Mouse (Mus musculus) cerebellum, adult 2 months (tissue): ENCODE data around the gene Clpx. TPM values are rescaled to one million over a fixed set of nuclear protein-coding genes. Genes with fewer than 3 reads are reported as not detected.
"Not testable (repeated sequence)": the region's sequence is repeated elsewhere in the genome, so short reads cannot be mapped to it uniquely, and the experiment has no call there.

Experiments used
- DNase-seq, 2 experiments: peaks; one replicate each; pipeline ENCODE4 v3.0.0; 2021
- H3K27ac ChIP-seq: fragments of 200-500 bp; 2 replicates; pipeline ENCODE4 v1.5.1; 2012; ENCODE audit warnings: low read length, control low read depth, inconsistent platforms; ENCODE audit not compliant: insufficient read depth
- H3K27me3 ChIP-seq: fragments of 200-500 bp; 2 replicates; pipeline ENCODE4 v1.6.1; 2012; ENCODE audit warnings: inconsistent platforms, mild to moderate bottlenecking, low read length, moderate library complexity; ENCODE audit not compliant: control insufficient read depth, insufficient read depth
- H3K4me1 ChIP-seq: fragments of 200-500 bp; 2 replicates; pipeline ENCODE4 v1.6.1; 2011; ENCODE audit warnings: low read length; ENCODE audit not compliant: control insufficient read depth, insufficient read depth
- H3K4me3 ChIP-seq: fragments of 200-500 bp; replicated peaks from 2 replicates; pipeline ENCODE3; 2011; ENCODE audit warnings: mild to moderate bottlenecking, low read depth, low read length, control low read depth; ENCODE audit not compliant: insufficient read depth
- CTCF ChIP-seq: fragments of 200-500 bp; IDR thresholded peaks from 2 replicates; pipeline ENCODE4 v1.5.1; 2011; ENCODE audit warnings: low read depth, mild to moderate bottlenecking, control low read depth, low read length, moderate library complexity, borderline replicate concordance; ENCODE audit not compliant: insufficient read depth
- POLR2A ChIP-seq: fragments of 200-500 bp; IDR thresholded peaks from 2 replicates; pipeline ENCODE4 v1.6.1; 2011; ENCODE audit warnings: low read length, control low read depth, borderline replicate concordance; ENCODE audit not compliant: insufficient read depth
- WGBS: fragments of 180-500 bp; shearing (Covaris S2); methylation state at CpG from one replicate; pipeline ENCODE4 v1.1.7; 2018; 5-methylcytosine and 5-hydroxymethylcytosine counted together
- polyA plus RNA-seq: library from polyadenylated mRNA; depleted of rRNA; stranded (reverse); fragments of >200 nt; gene quantifications from 2 replicates; pipeline ENCODE4 v1.2.3, GENCODE M21; 2012

Gene Clpx
- polyA plus RNA-seq, 1 experiment = 26.5 TPM

GRCm38 (mm10) chr9:65340414-65340813, 46.4 kb downstream of the Clpx start:
- WGBS = 85% methylated on average over 2 of the region's 2 CpGs
- Histone ChIP-seq H3K4me3 (no peak overlapping the region), H3K27me3 (no peaks in the 10 kb centered on the region), H3K27ac (no peak overlapping the region), H3K4me1 (no peaks in the 10 kb centered on the region)
- DNase-seq = no peak
- TF ChIP-seq CTCF = no peak
- no peak for TF ChIP-seq POLR2A

- 45% methylated on average over 11 of the region's 11 CpGs for WGBS
- DNase-seq, H3K27me3 ChIP-seq, H3K4me1 ChIP-seq: not testable (repeated sequence)
- Histone ChIP-seq H3K27ac (0 out of 2 replicates have a peak overlapping the region, but pooled peaks have one; percentile 15), H3K4me3 (peak overlapping the region; percentile 67)
These were observed 51.4 kb downstream of the Clpx start for GRCm38 (mm10) chr9:65345439-65345838.

- WGBS = under 1% methylated on average over 57 of the region's 59 CpGs
These were observed 51.9 kb downstream of the Clpx start, which contains the start of gene Pdcd7 for GRCm38 (mm10) chr9:65345854-65346475. Gene Pdcd7 (plus strand): TSS chr9:65346104.

GRCm38 (mm10) chr9:65346476-65347111, 52.5 kb downstream of the Clpx start:
- WGBS = under 1% methylated on average over 77 of the region's 77 CpGs
- H3K27me3 ChIP-seq = no peaks in the 10 kb centered on the region
- peak overlapping the region; percentile 67 for H3K4me3 ChIP-seq
- H3K4me1 ChIP-seq = peaks cover 3% of the 10 kb centered on the region
- H3K27ac ChIP-seq = 0 out of 2 replicates have a peak overlapping the region, but pooled peaks have one; percentile 9
- TF ChIP-seq CTCF (no peak), POLR2A (no peak)
- peak; percentile 46 to 59 for DNase-seq

More at GRCm38 (mm10) chr9:65345854-65346475, 51.9 kb downstream of the Clpx start, which contains the start of gene Pdcd7:
- peak within 1 kb of the TSS; percentile 67 for H3K4me3 ChIP-seq
- H3K27ac ChIP-seq = 0 out of 2 replicates have a peak within 1 kb of the TSS, but pooled peaks have one; percentile 15
- peaks cover 3% of the 10 kb centered on the region; the same call in 1 of the 2 replicates for H3K4me1 ChIP-seq
- TF ChIP-seq POLR2A (peak; percentile 91), CTCF (no peak)
- DNase-seq = peak; percentile 96 to 97
- H3K27me3 ChIP-seq = no peaks in the 10 kb centered on the region

- Histone ChIP-seq H3K27me3 (no peaks in the 10 kb centered on the region), H3K4me3 (peak overlapping the region; percentile 67), H3K4me1 (peaks cover 3% of the 10 kb centered on the region), H3K27ac (0 out of 2 replicates have a peak overlapping the region, but pooled peaks have one; percentile 9)
- TF ChIP-seq POLR2A = no peak
- no peak for TF ChIP-seq CTCF
- DNase-seq = no peak
- WGBS = 34% methylated on average over 8 of the region's 8 CpGs
These were observed 53.2 kb downstream of the Clpx start for GRCm38 (mm10) chr9:65347112-65347850.

GRCm38 (mm10) chr9:65353251-65353650, 59.2 kb downstream of the Clpx start:
- TF ChIP-seq POLR2A = no peak
- TF ChIP-seq CTCF = no peak
- Histone ChIP-seq H3K4me3 (no peak overlapping the region), H3K27me3 (no peaks in the 10 kb centered on the region), H3K4me1 (no peaks in the 10 kb centered on the region; the same call in 1 of the 2 replicates), H3K27ac (no peak overlapping the region)
- WGBS = 67% methylated on average over 5 of the region's 5 CpGs
- DNase-seq = no peak

- no peaks in the 10 kb centered on the region for H3K27me3 ChIP-seq
- H3K27ac ChIP-seq = no peak overlapping the region
- no peak for DNase-seq
- TF ChIP-seq POLR2A (no peak), CTCF (no peak)
- no peaks in the 10 kb centered on the region for H3K4me1 ChIP-seq
- H3K4me3 ChIP-seq = no peak overlapping the region
- 88% methylated on average over 7 of the region's 7 CpGs for WGBS
These were observed 62.5 kb downstream of the Clpx start for GRCm38 (mm10) chr9:65356561-65356960.

- H3K4me1 ChIP-seq = no peaks in the 10 kb centered on the region
- DNase-seq = no peak
- H3K27ac ChIP-seq = no peak overlapping the region
- no peaks in the 10 kb centered on the region for H3K27me3 ChIP-seq
- no peak overlapping the region for H3K4me3 ChIP-seq
- 92% methylated on average over 2 of the region's 2 CpGs for WGBS
- TF ChIP-seq CTCF (no peak), POLR2A (no peak)
These were observed 62.9 kb downstream of the Clpx start for GRCm38 (mm10) chr9:65356971-65357370.
